Mouse (Mus musculus) heart, adult 2 months (tissue): ENCODE results near the gene Arhgef2. TPM values are rescaled to one million over a fixed set of nuclear protein-coding genes. Genes with fewer than 3 reads are reported as not detected.

Source experiments
- DNase-seq, 2 experiments: peaks; one replicate each; pipeline ENCODE4 v3.0.0; 2021
- H3K27ac ChIP-seq: fragments of 200-600 bp; 2 replicates; pipeline ENCODE4 v1.8.1; 2022
- H3K27me3 ChIP-seq: fragments of 200-500 bp; 2 replicates; pipeline ENCODE4 v1.6.1; 2012; ENCODE audit warnings: mild to moderate bottlenecking, low read length, inconsistent platforms, mixed read lengths; ENCODE audit not compliant: control insufficient read depth, insufficient read depth
- H3K36me3 ChIP-seq: fragments of 200-500 bp; 2 replicates; pipeline ENCODE4 v1.6.1; 2012; ENCODE audit warnings: low read length, inconsistent platforms; ENCODE audit not compliant: control insufficient read depth, insufficient read depth
- H3K4me1 ChIP-seq: fragments of 200-500 bp; 2 replicates; pipeline ENCODE4 v1.6.1; 2011; ENCODE audit warnings: low read length; ENCODE audit not compliant: control insufficient read depth, insufficient read depth
- H3K4me3 ChIP-seq: fragments of 200-600 bp; 2 replicates; pipeline ENCODE4 v1.8.1; 2022
- H3K79me2 ChIP-seq: fragments of 200-500 bp; replicated peaks from 2 replicates; pipeline ENCODE4 v1.6.1; 2012; ENCODE audit warnings: mild to moderate bottlenecking, inconsistent platforms, low read length, moderate library complexity, mixed read lengths; ENCODE audit not compliant: control insufficient read depth, insufficient read depth
- H3K9ac ChIP-seq: fragments of 200-500 bp; 2 replicates; pipeline ENCODE4 v1.6.1; 2012; ENCODE audit warnings: low read depth, mild to moderate bottlenecking, control low read depth, inconsistent platforms, low read length, mixed read lengths
- CTCF ChIP-seq: fragments of 200-600 bp; IDR thresholded peaks from 2 replicates; pipeline ENCODE4 v1.8.1; 2022; ENCODE audit warnings: antibody characterized with exemption, mild to moderate bottlenecking, moderate library complexity
- EP300 ChIP-seq: fragments of 200-500 bp; IDR thresholded peaks from 2 replicates; pipeline ENCODE4 v1.6.1; 2011; ENCODE audit warnings: low read depth, low read length, control low read depth; ENCODE audit not compliant: insufficient read depth
- POLR2A ChIP-seq: fragments of 200-500 bp; IDR thresholded peaks from 2 replicates; pipeline ENCODE4 v1.6.1; 2011; ENCODE audit warnings: mild to moderate bottlenecking, low read depth, low read length, control low read depth; ENCODE audit not compliant: insufficient read depth
- WGBS: fragments of 180-500 bp; shearing (Covaris S2); methylation state at CpG from one replicate; pipeline ENCODE4 v1.1.7; 2018; 5-methylcytosine and 5-hydroxymethylcytosine counted together
- intact Hi-C: fragments of 180-260 bp; cut with DNase I; formaldehyde crosslinking; loops from one replicate; pipeline ENCODE4 v1.15.1; 2025
- polyA plus RNA-seq: library from polyadenylated mRNA; depleted of rRNA; stranded (reverse); fragments of >200 nt; gene quantifications from 2 replicates; pipeline ENCODE4 v1.2.3, GENCODE M21; 2012
- total RNA-seq, 2 experiments: library from RNA; stranded (reverse); gene quantifications; 2 replicates each; pipeline ENCODE4 v1.2.3; 2021

Arhgef2 gene
- total and polyA plus RNA-seq, 3 experiments = 37.3 to 51.0 (median 37.5) TPM

- WGBS = 50% methylated on average over 6 of the region's 6 CpGs
- Histone ChIP-seq H3K36me3 (no peaks in the 10 kb centered on the region), H3K4me3 (no peak overlapping the region), H3K9ac (no peak overlapping the region), H3K27ac (no peak overlapping the region), H3K79me2 (no peaks in the 10 kb centered on the region), H3K4me1 (peaks cover 8% of the 10 kb centered on the region), H3K27me3 (no peaks in the 10 kb centered on the region)
- intact Hi-C loops = no loop called here
- DNase-seq = no peak
- TF ChIP-seq POLR2A = no peak
- TF ChIP-seq CTCF = no peak
- no peak for TF ChIP-seq EP300
Measured at GRCm38 (mm10) chr3:88653516-88654370, 48.0 kb downstream of the Arhgef2 start.

DNA sequence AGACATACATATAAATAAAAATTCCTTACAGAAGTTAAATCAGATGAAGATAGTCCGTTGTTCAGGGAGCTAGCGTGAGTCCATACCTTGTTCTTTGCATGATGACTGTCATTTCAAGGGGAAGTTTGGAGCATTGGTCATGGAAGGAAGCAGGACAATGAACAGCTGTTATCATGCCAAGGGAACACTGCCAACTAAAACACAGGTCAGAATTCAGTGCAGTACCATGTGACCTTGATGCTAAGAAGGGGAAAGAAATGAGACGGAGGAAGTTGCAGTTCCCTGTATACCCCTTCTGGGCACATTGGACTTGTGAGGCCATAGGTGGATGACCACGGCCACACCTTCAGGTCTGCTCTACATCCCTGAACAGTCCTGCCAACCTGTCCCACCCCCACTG is 48.9 kb downstream of the Arhgef2 start:
- Histone ChIP-seq H3K9ac (no peak overlapping the region), H3K79me2 (no peaks in the 10 kb centered on the region), H3K4me1 (peaks cover 8% of the 10 kb centered on the region), H3K27ac (no peak overlapping the region), H3K27me3 (no peaks in the 10 kb centered on the region), H3K4me3 (peak overlapping the region; percentile 3; the same call in 1 of the 2 replicates), H3K36me3 (no peaks in the 10 kb centered on the region)
- 15% methylated on average over 4 of the region's 4 CpGs for WGBS
- peak in 1 of 2 experiments; percentile 20 for DNase-seq
- intact Hi-C loops = no loop called here
- TF ChIP-seq CTCF (no peak), POLR2A (no peak), EP300 (no peak)

DNA sequence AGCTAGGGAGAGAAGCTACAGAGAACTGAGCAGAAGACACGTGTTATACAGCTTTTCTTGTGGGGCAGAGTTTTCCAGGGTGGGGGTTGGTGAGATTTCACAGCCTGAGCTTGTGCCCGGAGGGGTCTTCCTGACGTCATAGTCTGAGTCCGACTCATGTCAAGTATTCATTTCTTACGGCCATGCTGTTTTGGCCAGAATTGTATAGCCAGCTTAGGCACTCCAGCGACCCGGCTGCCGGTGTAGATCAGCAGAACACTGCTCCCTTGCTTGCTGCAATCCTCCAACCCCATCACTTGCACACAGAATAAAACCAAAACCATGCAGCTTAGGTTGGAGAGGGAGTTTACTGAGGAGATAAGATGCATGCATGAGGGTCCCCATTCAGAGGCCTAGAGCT is 49.9 kb downstream of the Arhgef2 start:
- Histone ChIP-seq H3K4me1 (peaks cover 8% of the 10 kb centered on the region), H3K27ac (no peak overlapping the region), H3K27me3 (no peaks in the 10 kb centered on the region), H3K79me2 (no peaks in the 10 kb centered on the region), H3K36me3 (no peaks in the 10 kb centered on the region), H3K4me3 (no peak overlapping the region), H3K9ac (no peak overlapping the region)
- intact Hi-C loops = no loop called here
- no peak for DNase-seq
- TF ChIP-seq EP300 (no peak), CTCF (no peak), POLR2A (no peak)
- WGBS = 78% methylated on average over 8 of the region's 8 CpGs

DNA sequence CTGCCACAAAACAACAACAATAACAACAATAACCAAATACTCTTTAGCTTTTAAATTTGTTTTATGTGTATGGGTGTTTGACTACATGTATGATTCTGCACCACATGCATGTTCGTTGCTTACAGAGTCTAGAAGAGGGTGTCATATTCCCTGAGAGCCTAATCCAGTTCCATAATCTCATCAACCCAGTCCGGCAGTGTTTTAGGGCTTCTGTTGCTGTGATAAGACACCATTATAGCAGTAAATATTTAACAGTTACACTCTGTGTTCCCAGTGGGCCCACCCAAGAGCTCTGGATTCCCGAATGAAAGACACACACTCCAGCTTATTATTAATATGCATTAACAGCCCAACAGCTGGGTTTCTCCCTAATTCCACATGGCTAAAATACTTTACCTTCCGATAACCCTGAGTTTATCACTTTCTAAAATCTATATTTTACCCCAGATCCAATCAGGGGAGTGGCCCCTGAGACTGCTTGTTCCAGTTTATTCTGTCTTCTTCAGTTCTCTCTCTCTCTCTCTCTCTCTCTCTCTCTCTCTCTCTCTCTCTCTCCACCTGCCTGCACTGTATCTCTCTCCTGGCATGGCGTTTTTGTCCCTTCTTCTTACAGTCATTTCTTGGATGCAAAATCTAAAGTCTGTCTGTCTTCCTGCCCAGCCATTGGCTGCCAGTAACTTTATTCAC is 52.8 kb downstream of the Arhgef2 start:
- no peak overlapping the region for H3K9ac ChIP-seq
- WGBS = 75% methylated on average over 5 of the region's 5 CpGs

DNA sequence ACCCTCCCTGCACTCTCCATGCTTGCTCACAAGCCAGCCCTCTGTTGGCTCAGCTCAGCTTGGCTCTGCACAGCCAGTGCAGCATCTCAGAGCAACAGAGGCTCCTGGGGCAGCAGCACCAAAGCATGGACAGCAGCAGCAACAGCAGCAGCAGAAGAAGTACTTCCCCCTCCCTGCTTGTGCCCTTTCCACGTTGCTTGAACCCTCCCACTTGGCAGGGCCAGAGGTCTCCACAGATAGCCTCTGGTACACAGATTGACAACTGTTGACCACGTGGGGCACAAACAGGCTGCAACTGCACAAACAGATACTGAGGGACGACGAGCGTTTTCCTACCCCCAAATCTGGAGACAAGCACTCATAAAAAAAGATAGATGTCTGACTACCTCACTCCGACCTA is 54.0 kb downstream of the Arhgef2 start:
- Histone ChIP-seq H3K9ac (no peak overlapping the region), H3K27me3 (no peaks in the 10 kb centered on the region), H3K27ac (no peak overlapping the region), H3K4me1 (peaks cover 2% of the 10 kb centered on the region), H3K36me3 (no peaks in the 10 kb centered on the region), H3K79me2 (no peaks in the 10 kb centered on the region), H3K4me3 (no peak overlapping the region)
- WGBS = 22% methylated on average over 6 of the region's 6 CpGs
- TF ChIP-seq CTCF (no peak), POLR2A (no peak), EP300 (no peak)
- intact Hi-C loops = no loop called here
- no peak for DNase-seq

More for the DNA sequence above, 52.8 kb downstream of the Arhgef2 start:
- TF ChIP-seq EP300 (no peak), POLR2A (no peak), CTCF (no peak)
- Histone ChIP-seq H3K4me3 (no peak overlapping the region), H3K27ac (no peak overlapping the region), H3K79me2 (no peaks in the 10 kb centered on the region), H3K4me1 (peaks cover 5% of the 10 kb centered on the region), H3K36me3 (no peaks in the 10 kb centered on the region), H3K27me3 (no peaks in the 10 kb centered on the region)
- intact Hi-C loops = no loop called here
- no peak for DNase-seq

GRCm38 (mm10) chr3:88664095-88664494 is 58.3 kb downstream of the Arhgef2 start:
- WGBS = 45% methylated on average over 4 of the region's 4 CpGs
- intact Hi-C loops = no loop called here
- H3K4me3 ChIP-seq = no peak overlapping the region

More at GRCm38 (mm10) chr3:88664095-88664494, 58.3 kb downstream of the Arhgef2 start:
- no peaks in the 10 kb centered on the region for H3K27me3 ChIP-seq
- no peak overlapping the region for H3K9ac ChIP-seq
- no peak overlapping the region for H3K27ac ChIP-seq
- TF ChIP-seq CTCF = peak; percentile 38
- TF ChIP-seq POLR2A = no peak
- no peak for TF ChIP-seq EP300
- no peak for DNase-seq
- H3K4me1 ChIP-seq = no peaks in the 10 kb centered on the region
- H3K79me2 ChIP-seq = no peaks in the 10 kb centered on the region
- no peaks in the 10 kb centered on the region for H3K36me3 ChIP-seq
